Mouse (Mus musculus): ENCODE measurements around the gene Adgrf1. TPM values are rescaled to one million over a fixed set of nuclear protein-coding genes. Genes with fewer than 3 reads are reported as not detected.
"Not testable (repeated sequence)": the region's sequence is repeated elsewhere in the genome, so short reads cannot be mapped to it uniquely, and the experiment has no call there.

Adgrf1 gene
- total RNA-seq, 2 experiments from 2014 or later: not detected

DNA sequence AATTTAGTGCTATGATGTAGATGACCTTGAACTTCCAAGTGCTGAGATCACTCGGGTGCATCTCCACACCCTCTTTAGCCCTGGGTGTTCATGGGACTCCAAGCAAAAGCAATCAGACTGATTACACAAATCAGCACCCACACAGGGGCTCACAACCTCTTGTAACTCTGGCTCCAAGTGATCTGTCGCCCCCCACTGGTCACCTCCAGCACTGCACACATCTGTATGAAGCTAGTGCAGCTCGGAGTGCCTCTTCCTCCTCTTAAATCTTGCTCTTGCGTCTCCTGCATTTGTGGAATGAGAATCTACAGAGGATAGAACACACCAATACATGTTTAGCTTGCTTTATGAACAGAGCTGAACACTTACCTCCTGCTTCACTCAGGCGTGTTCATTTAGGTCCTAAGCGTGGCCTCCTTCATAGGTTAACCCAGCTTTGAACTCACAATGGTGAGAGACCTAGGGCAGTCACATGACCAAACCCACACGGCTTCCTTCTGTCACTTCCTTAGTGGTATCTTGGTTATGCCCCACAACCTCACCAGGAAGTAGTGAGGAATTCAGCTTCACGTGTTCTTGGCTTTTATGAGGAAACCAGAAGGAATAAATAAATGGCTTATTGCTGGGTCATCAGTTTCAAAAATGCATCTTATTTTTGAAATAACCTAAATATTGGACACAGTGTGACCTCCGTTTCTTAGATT is 2.9 kb upstream of the Adgrf1 start:
- no peak for DNase-seq

DNA sequence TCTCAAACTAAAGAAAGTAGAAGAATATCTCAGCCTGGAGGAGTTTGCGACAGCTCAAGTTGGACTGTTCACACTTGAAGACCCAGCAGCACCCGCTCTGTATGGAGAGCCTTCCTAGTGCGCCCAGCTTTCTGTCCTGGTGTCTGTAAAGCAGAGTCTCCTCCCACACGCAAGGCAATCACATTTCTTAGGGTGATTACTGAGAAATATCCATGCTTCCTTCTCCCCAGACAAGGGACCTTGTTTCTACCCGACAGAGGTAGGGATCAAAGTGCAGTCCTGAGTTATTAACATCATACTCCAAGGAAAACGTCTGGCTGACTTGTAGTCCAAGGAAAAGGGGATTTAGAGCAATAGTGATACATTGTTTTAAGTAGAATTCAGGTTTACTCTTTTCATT is 6.1 kb downstream of the Adgrf1 start:
- DNase-seq: no peak

DNA sequence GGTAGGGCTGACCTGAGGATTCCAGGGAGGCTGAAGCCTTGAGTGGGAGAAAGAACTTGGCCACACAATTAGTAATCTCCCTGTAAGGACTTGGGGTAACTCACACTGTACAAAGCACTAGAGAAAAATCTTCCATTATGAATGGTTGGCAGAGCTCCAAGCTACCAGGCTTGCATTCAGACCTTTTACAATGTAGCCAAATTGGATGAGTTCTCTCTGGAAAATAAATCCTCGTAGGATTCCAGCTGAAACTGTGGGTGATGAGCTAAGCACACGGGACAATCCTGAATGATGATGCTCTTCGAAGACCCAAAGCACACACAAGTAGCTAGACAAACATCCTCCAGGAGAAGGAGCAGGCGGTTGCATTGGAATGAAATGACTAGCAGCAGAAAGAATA is 7.1 kb downstream of the Adgrf1 start:
- DNase-seq: no peak

DNA sequence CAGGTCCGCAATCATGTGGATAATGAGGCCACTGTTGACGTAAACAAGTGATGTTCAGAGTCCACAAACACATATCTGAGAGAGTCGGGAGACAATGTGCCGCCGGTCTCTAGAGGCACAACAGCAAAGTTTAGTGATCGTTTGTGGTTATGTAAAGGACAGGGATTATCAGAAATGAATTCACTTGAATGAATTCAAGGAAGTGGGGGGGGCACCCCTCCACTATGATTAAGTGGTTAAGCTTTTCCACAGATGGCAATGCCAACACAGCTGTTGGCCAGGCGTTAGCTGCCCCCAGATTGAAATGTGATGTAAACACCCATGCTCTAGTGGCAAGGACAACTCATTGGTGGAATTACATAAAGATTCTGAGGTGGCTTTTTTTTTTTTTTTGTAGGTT is 9.5 kb downstream of the Adgrf1 start:
- no peak for DNase-seq

DNA sequence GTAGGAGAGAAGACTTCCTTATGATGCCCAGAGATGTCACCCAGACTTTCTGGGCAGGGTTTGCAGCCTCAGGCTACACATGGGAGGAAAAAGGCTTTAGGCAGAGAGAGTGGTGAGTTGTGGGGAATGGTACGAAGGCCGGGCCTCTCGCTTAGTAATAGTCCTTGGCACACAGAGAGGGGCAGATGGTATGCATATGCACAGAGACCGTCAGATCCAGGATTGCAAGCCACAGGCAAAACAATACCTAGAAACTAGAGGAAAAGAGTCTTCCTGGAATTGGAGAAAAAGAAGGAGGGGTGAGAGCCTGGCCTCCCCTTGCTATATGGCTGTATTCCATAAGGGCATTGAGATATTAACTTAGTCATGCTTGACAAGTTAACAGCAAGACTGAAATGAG is 12.2 kb downstream of the Adgrf1 start:
- no peak for DNase-seq

DNA sequence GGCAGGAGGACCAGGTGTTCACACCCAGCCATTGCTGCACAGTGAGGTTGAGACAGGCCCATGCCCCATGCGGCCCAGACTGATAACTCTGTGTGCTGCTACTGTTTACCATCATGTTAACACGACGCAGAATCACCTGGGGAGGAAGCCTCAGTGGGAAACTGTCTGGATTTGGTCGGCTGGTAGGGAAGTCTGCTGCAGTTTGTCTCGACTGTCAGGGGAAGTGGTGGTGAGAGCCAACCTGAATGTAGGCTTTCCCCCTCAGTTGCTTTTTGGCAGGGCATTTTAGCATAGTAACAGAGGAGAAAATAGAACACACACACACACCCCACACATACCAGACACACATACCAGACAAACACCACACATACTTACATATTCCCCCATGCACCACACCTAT is 12.7 kb downstream of the Adgrf1 start:
- no peak for DNase-seq

- no peak for DNase-seq
Observed at GRCm38 (mm10) chr17:43299515-43299914, 29.4 kb downstream of the Adgrf1 start.

GRCm38 (mm10) chr17:43325986-43326671 is 56.0 kb downstream of the Adgrf1 start:
- no peak for DNase-seq

DNA sequence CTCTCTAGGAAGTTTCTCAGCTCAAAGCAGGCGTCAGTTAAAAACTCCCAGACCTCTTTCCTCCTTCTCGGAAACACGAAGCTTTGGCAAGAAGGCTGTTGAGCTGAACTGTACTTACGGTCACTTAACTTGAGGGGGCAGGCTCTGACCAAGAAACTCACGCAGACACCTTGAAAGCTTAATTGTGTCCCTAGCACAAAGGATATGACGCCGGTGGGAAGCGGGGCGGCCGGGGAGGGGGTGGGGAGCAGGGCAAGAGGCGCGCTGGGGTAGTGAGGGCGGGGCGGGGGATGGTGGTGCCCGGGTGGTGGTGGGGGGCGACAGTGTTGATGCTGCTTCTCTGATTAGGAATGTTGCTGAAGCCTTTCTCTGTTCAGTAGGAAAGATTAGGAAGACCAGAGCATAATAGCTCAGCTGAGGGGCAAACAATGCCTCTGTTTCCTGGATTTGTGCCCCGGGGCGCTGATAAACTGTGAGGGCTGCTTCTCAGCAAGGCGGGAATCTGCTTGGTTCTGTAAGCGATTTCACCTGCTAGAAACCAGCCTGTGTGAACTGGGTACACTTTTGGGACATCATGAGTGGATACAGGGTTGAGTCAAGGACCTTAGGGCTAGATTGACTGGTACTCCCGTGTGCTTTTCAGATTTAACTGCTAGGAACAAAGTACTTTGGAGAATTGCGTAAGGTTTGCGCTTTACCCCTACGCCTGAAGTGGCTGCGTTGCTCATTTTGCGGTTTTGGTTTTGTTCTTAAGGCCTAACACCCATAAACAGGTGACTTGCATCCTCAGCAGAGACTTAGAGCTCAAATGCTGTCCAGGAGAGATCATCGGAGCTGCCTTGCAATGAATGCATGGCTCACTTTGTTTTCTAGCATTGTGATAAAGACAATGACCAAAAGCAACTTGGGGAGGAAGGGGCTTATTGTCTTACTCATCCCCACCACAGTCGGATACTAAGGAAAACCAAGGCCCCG is 56.9 kb downstream of the Adgrf1 start:
- DNase-seq: peak; percentile 14

GRCm38 (mm10) chr17:43327810-43328209 is 57.7 kb downstream of the Adgrf1 start:
- DNase-seq: no peak

- no peak for DNase-seq
Observed at GRCm38 (mm10) chr17:43329216-43329615, 59.1 kb downstream of the Adgrf1 start.

- no peak for DNase-seq
Observed at GRCm38 (mm10) chr17:43329761-43330183, 59.6 kb downstream of the Adgrf1 start.

- DNase-seq: no peak
Observed at GRCm38 (mm10) chr17:43332686-43333085, 62.6 kb downstream of the Adgrf1 start.

DNA sequence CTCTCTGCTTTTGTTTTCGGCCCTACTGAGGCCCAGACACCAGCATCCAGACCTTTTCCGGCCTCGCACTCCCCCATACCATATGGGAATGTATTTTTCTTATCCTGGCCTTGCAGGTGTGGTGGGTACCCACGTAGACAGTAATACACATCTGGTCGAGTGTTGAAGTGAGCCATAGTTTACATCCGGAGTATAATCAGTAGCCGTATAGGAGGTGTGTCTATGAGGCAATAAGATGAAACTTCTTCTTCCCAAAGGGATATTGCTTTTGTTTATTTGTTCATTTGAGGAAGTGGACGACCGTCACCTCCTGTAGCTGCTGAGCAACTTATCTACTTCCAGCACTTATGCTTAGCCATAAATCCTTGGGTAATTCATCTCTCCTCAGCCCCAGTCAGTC is 63.9 kb downstream of the Adgrf1 start:
- no peak for DNase-seq

DNA sequence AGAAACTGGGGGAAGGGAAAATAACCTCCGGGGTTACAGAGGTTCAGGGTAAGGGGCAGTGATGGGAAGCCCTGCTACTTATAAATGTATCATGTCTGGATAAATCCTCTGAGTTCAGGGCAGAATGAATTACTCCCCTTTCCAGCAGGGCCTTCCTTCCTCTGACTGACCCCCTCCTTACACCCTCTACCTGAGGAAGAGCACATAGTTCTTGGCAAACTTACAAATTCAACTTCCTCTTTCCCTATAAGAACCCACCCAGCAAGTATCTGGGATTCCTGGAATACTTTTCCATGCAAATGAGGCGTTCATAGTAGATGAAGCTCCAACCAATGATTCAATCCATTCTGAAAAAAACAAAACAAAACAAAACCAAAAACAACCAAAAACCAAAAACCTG is 67.5 kb downstream of the Adgrf1 start:
- DNase-seq: no peak

- DNase-seq: no peak
Observed at GRCm38 (mm10) chr17:43338279-43338678, 68.2 kb downstream of the Adgrf1 start.

- not testable (repeated sequence) for DNase-seq
Observed at GRCm38 (mm10) chr17:43346499-43346898, 76.4 kb downstream of the Adgrf1 start.

DNA sequence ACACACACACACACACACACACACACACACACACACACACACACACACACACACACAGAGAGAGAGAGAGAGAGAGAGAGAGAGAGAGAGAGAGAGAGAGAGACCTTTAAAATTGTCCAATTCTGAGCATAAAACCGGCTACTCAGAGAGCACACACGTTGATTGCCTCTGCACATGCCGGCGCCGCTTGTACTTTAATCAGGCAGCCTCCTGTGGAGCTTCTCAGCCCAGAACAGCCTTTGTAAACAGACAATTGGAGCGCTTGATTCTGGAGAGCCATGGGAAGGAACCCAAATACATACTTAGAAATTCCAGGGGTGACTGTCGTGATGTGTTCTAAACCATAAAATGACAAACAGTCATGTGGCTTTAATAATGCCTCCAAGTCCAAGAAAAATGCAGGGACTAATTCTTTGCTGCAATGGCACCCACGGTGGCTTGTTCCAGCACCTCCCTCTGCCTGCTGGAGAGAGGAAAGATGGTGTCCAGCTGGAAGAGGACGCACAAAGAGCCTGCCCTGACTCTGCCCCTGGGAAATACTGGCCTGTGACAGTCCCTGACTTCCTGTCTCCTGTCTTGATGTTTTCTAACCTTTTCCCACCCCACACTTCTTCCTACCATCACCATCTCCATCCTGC is 87.9 kb downstream of the Adgrf1 start:
- no peak for DNase-seq

GRCm38 (mm10) chr17:43359826-43360619 is 89.9 kb downstream of the Adgrf1 start, which contains the start of gene Adgrf5:
Gene Adgrf5, plus strand, starts transcription at chr17:43360451.
- no peak for DNase-seq

GRCm38 (mm10) chr17:43361021-43361420 is 90.9 kb downstream of the Adgrf1 start:
- no peak for DNase-seq

GRCm38 (mm10) chr17:43362362-43362761 is 92.2 kb downstream of the Adgrf1 start:
- no peak for DNase-seq

All from gastrocnemius, postnatal 10 days (tissue).